In genomic region chr10:26810059-26810458, GRCm38 (mm10) we compare ENCODE assay signal across 26 mouse cellular contexts.
"Had no signal": no experiment of that assay in that cellular context is flagged by ENCODE, and none has a peak within 500 bp of the region (broad histone marks: within the 10 kb centered on the region; RNA-seq: fewer than 3 reads in every experiment).

No protein-coding gene starts in this region.

- ATAC-seq: hindbrain, embryonic 16.5 days; inflammation-experienced regulatory T-cells, adult 6 months had no signal

- H3K9me3 ChIP-seq: heart, embryonic 10.5 days; heart, embryonic 12.5 days; hindbrain, embryonic 10.5 days; hindbrain, embryonic 12.5 days; intestine, embryonic 15.5 days; kidney, embryonic 15.5 days; limb, embryonic 10.5 days; limb, embryonic 12.5 days; liver, embryonic 13.5 days had no signal

- H3K27ac ChIP-seq: gastrocnemius, adult 2 months; heart, embryonic 10.5 days; hindbrain, embryonic 10.5 days; hindbrain, embryonic 12.5 days; hindbrain, embryonic 14.5 days; intestine, embryonic 15.5 days; kidney, embryonic 15.5 days; layer of hippocampus, adult 2 months; left cerebral cortex, adult 2 months; limb, embryonic 10.5 days; limb, embryonic 12.5 days; liver, embryonic 13.5 days had no signal

- H3K36me3 ChIP-seq: heart, embryonic 10.5 days; heart, embryonic 12.5 days; hindbrain, embryonic 10.5 days; hindbrain, embryonic 12.5 days; intestine, embryonic 15.5 days; kidney, embryonic 15.5 days; limb, embryonic 10.5 days; limb, embryonic 12.5 days; liver, embryonic 13.5 days had no signal

- H3K4me1 ChIP-seq: hindbrain, embryonic 10.5 days; hindbrain, embryonic 12.5 days; intestine, embryonic 15.5 days; kidney, embryonic 15.5 days; limb, embryonic 10.5 days; limb, embryonic 12.5 days; liver, embryonic 13.5 days had no signal

- H3K4me3 ChIP-seq: gastrocnemius, adult 2 months; heart, embryonic 10.5 days; heart, embryonic 12.5 days; hindbrain, embryonic 10.5 days; hindbrain, embryonic 12.5 days; intestine, embryonic 15.5 days; kidney, embryonic 15.5 days; layer of hippocampus, adult 2 months; left cerebral cortex, adult 2 months; limb, embryonic 10.5 days; limb, embryonic 12.5 days; liver, embryonic 13.5 days had no signal

- H3K4me2 ChIP-seq: heart, embryonic 12.5 days; hindbrain, embryonic 12.5 days; hindbrain, embryonic 14.5 days; intestine, embryonic 15.5 days; kidney, embryonic 15.5 days; limb, embryonic 12.5 days; liver, embryonic 11.5 days; liver, embryonic 13.5 days had no signal

- H3K27me3 ChIP-seq: heart, embryonic 12.5 days; hindbrain, embryonic 12.5 days; intestine, embryonic 15.5 days; kidney, embryonic 15.5 days; limb, embryonic 12.5 days; liver, embryonic 13.5 days had no signal

- H3K9ac ChIP-seq: heart, embryonic 12.5 days; hindbrain, embryonic 12.5 days; hindbrain, embryonic 14.5 days; intestine, embryonic 15.5 days; kidney, embryonic 15.5 days; limb, embryonic 12.5 days; liver, embryonic 13.5 days had no signal

- DNase-seq: gastrocnemius, adult 2 months; gastrocnemius, postnatal 10 days; gastrocnemius, postnatal 25 days; heart, adult 18-20 months; heart, postnatal 4 days; kidney, adult 18-20 months; kidney, adult 8-10 months; kidney, postnatal 10 days; kidney, postnatal 25 days; kidney, postnatal 4 days; liver; liver, embryonic 13.5 days had no signal
